Mouse (Mus musculus): ENCODE results near the gene Synpo2. TPM values are rescaled to one million over a fixed set of nuclear protein-coding genes. Genes with fewer than 3 reads are reported as not detected.

Gene Synpo2
- polyA plus RNA-seq (2012; rRNA removed; ENCODE audit: low replicate concordance) = 4.0 and 25.2 TPM in 2 replicates

GRCm38 (mm10) chr3:123235921-123236320 lies at the start of gene Synpo2:
TSS of gene Synpo2 (minus strand) at chr3:123236149.

GRCm38 (mm10) chr3:123266753-123267651 lies 31.1 kb upstream of the Synpo2 start, which contains the start of gene Sec24d:
TSS of gene Sec24d (plus strand) at chr3:123267455.

GRCm38 (mm10) chr3:123034752-123035151 lies 201.2 kb downstream of the Synpo2 start, which contains the start of gene Myoz2:
TSS of gene Myoz2 (minus strand) at chr3:123035015.

Other genes with a start within 250 kb of the Synpo2 start
- not detected in 2 replicates for gene Myoz2, start 201.1 kb downstream of the Synpo2 start, polyA plus RNA-seq (2012; rRNA removed; ENCODE audit: low replicate concordance)
- 124 and 125 TPM in 2 replicates for gene Sec24d, start 31.3 kb upstream of the Synpo2 start, polyA plus RNA-seq (2012; rRNA removed; ENCODE audit: low replicate concordance)
- gene Mettl14, start 150.0 kb upstream of the Synpo2 start, polyA plus RNA-seq (2012; rRNA removed; ENCODE audit: low replicate concordance) = 2.0 and 2.2 TPM in 2 replicates
- gene Prss12, start 210.8 kb upstream of the Synpo2 start, polyA plus RNA-seq (2012; rRNA removed; ENCODE audit: low replicate concordance) = 0.70 and 3.6 TPM in 2 replicates